Mouse (Mus musculus) neural tube, embryonic 13.5 days (tissue): Measurements from ENCODE around the gene Kif26b. TPM values are rescaled to one million over a fixed set of nuclear protein-coding genes. Genes with fewer than 3 reads are reported as not detected.
A peak's percentile ranks its signal among the peaks of the same experiment; 100 is the strongest.

ENCODE experiments used
- ATAC-seq: fragments of 200-750 bp; cut with Nextera tagmentation; 2 replicates; pipeline ENCODE4 v1.8.0; 2017; ENCODE audit warnings: low read depth, mild to moderate bottlenecking, moderate TSS enrichment, moderate library complexity
- H3K27ac ChIP-seq: fragments of 300-500 bp; sonication (generic); replicated peaks from 2 replicates; pipeline ENCODE4 v1.5.1; 2015; ENCODE audit warnings: moderate library complexity, mild to moderate bottlenecking, inconsistent platforms
- H3K27me3 ChIP-seq: fragments of 300-500 bp; sonication (generic); 2 replicates; pipeline ENCODE4 v1.6.1; 2015; ENCODE audit warnings: mild to moderate bottlenecking, inconsistent platforms
- H3K36me3 ChIP-seq: fragments of 300-500 bp; sonication (generic); 2 replicates; pipeline ENCODE4 v1.6.1; 2015; ENCODE audit warnings: mild to moderate bottlenecking, inconsistent platforms
- H3K4me1 ChIP-seq: fragments of 300-500 bp; sonication (generic); replicated peaks from 2 replicates; pipeline ENCODE4 v1.6.1; 2015; ENCODE audit warnings: inconsistent platforms
- H3K4me2 ChIP-seq: fragments of 300-500 bp; sonication (generic); 2 replicates; pipeline ENCODE4 v1.6.1; 2015; ENCODE audit warnings: inconsistent platforms, mild to moderate bottlenecking, moderate library complexity
- H3K4me3 ChIP-seq: fragments of 300-500 bp; sonication (generic); 2 replicates; pipeline ENCODE4 v1.5.1; 2015; ENCODE audit warnings: mild to moderate bottlenecking, inconsistent platforms
- H3K9ac ChIP-seq: fragments of 300-500 bp; sonication (generic); 2 replicates; pipeline ENCODE4 v1.6.1; 2015; ENCODE audit warnings: moderate library complexity, mild to moderate bottlenecking, inconsistent platforms
- H3K9me3 ChIP-seq: fragments of 300-500 bp; sonication (generic); 2 replicates; pipeline ENCODE4 v1.6.1; 2016; ENCODE audit warnings: inconsistent platforms
- WGBS: fragments of 180-500 bp; shearing (Covaris S2); methylation state at CpG from one replicate; pipeline ENCODE4 v1.1.7; 2015; 5-methylcytosine and 5-hydroxymethylcytosine counted together
- polyA plus RNA-seq: library from polyadenylated mRNA; unstranded; fragments of >200 nt; fragmentation: Nextera tagmentation; extraction: Ambion mirVana; gene quantifications from 2 replicates; pipeline ENCODE4 v1.2.1, GENCODE M21; 2015

The Kif26b gene
- polyA plus RNA-seq, 1 experiment from 2014 or later, result 10.5 TPM

DNA sequence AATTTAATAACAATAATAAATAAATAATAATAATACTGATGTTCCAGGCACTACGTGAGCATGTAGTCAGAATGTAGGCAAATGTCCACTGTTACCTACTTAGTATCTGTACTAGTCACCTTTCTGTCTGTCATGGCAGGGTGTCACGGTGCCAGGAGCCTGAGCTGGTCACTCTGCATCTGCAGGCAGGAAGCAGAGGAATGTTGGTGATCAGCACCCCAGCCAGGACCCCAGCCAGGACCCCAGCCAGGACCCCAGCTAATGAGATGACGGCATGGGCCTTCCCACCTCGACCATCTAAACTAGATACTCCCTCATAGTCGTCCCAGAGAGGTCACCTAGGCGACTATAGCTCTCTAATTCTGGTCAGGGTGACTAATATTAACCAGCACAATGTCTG lies 288.6 kb downstream of the Kif26b start:
- Histone ChIP-seq H3K4me3 (no peak overlapping the region), H3K4me2 (no peak overlapping the region), H3K27me3 (peaks cover 19% of the 10 kb centered on the region), H3K4me1 (peaks cover 29% of the 10 kb centered on the region), H3K9me3 (no peaks in the 10 kb centered on the region), H3K36me3 (no peaks in the 10 kb centered on the region), H3K9ac (no peak overlapping the region), H3K27ac (no peak overlapping the region)
- 83% methylated on average over 6 of the region's 6 CpGs for WGBS
- ATAC-seq, result no peak

DNA sequence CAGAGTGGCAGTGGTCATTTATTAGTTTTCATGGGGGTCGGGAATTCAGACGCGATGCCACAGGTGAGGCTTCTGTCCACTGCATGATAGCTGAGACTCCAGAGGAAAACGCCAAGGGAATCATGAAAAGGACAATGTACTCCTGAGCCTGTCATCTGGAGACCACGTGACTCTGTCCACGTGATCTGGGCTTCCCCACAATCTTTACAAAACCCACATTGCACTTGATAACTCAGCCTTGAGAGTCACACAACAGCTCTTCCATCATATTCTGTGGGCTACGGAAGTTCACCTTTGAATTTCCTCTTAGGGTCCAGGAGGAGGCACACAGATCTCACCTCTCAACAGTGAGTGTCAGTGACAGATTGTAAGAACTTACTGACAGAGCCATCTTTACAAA lies 290.1 kb downstream of the Kif26b start:
- Histone ChIP-seq H3K36me3 (no peaks in the 10 kb centered on the region), H3K4me3 (no peak overlapping the region), H3K9ac (no peak overlapping the region), H3K4me1 (peaks cover 29% of the 10 kb centered on the region), H3K27me3 (peaks cover 31% of the 10 kb centered on the region), H3K4me2 (no peak overlapping the region), H3K27ac (no peak overlapping the region), H3K9me3 (no peaks in the 10 kb centered on the region)
- no peak for ATAC-seq
- 86% methylated on average over 7 of the region's 7 CpGs for WGBS

DNA sequence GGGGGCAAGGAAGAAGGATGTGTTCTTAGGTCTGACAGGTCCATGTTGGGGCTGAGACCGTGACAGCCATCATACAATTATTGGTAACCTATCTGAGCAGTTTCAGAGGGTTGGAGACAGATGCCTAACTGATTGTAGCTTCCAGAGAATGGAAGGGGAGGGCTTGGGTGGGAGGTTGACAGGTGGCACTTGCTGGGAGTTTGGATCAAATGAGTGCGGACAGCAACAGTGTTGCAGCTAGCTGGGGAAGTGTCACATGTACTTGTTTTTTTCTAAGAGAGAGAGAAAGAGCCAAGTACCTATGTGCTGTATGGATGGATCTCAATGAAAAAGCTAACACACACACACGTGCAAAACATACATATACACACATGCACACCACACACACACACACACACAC lies 291.2 kb downstream of the Kif26b start:
- H3K36me3 ChIP-seq, result no peaks in the 10 kb centered on the region
- ATAC-seq, result 0 out of 2 replicates have a peak, but pooled peaks have one; percentile 30
- no peak overlapping the region for H3K4me3 ChIP-seq
- H3K27ac ChIP-seq, result no peak overlapping the region
- H3K9me3 ChIP-seq, result no peaks in the 10 kb centered on the region
- WGBS, result 91% methylated on average over 3 of the region's 3 CpGs
- H3K4me1 ChIP-seq, result peaks cover 20% of the 10 kb centered on the region
- H3K9ac ChIP-seq, result no peak overlapping the region
- H3K4me2 ChIP-seq, result no peak overlapping the region
- peaks cover 33% of the 10 kb centered on the region for H3K27me3 ChIP-seq

DNA sequence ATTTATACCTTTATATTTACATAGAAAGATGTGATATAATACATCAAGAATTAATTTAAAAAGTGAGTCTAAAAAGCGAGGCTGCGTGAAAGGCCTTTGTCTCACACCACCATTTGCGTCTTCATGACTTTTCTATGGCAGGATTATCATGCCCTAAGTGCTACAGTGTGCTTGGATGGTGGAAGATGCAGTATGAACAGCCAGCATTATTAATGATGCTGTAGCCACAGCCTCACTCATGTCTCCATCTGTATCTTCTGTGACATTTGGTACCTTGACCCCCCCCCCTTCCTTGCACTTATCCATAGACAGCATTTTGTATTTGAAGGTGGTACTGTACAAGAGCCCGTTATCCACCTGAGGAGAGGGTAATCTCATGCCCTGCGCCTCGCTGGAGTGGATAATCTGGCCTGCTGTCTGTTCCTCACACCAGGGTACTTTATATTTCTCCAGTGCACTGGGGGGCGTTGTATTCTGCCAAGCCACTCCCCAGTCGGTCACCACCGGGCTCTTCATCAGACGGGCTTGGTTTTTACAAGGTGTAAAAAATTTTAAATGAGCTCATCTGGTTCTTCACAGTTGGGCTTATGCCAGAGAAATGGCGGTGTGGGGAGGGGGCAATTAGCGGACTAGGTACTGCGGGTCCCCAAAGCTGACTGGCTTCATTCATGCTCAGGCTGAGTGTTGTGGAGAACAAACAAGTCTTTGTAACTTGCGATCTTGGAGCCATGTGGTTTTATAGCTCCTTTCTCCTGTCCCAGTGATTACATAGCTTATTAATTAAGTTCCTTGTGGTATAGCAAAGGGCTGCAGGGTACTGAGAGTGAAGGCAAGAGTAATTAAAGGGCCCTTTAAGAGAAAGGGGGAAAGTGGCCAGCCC lies 291.9 kb downstream of the Kif26b start:
- H3K9ac ChIP-seq, result no peak overlapping the region
- ATAC-seq, result peak; percentile 83
- no peak overlapping the region for H3K4me2 ChIP-seq
- peaks cover 27% of the 10 kb centered on the region for H3K4me1 ChIP-seq
- H3K9me3 ChIP-seq, result no peaks in the 10 kb centered on the region
- WGBS, result 38% methylated on average over 14 of the region's 14 CpGs
- peaks cover 33% of the 10 kb centered on the region for H3K27me3 ChIP-seq
- H3K4me3 ChIP-seq, result no peak overlapping the region
- 0 out of 2 replicates have a peak overlapping the region, but pooled peaks have one; percentile 9 for H3K27ac ChIP-seq
- no peaks in the 10 kb centered on the region for H3K36me3 ChIP-seq

DNA sequence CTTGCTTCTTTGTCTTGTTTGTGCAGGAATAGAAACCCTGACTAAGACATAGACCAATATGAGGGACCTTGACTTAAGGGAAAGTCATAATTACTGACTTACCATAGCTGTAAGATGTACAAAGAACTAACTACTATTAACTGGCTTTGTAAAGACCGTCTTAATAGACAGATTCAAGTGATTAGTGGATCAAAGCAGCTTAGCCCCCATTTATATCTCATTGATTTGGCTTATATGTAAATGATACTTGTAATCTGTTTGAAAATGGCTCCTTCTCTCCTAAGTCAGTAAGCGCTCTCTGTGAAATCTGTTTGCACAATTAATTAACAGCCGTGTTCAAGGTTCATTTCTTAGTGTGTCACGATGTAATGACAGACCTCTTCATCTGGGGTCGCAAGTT lies 295.9 kb downstream of the Kif26b start:
- no peak for ATAC-seq
- no peak overlapping the region for H3K27ac ChIP-seq
- peaks cover 24% of the 10 kb centered on the region for H3K27me3 ChIP-seq

DNA sequence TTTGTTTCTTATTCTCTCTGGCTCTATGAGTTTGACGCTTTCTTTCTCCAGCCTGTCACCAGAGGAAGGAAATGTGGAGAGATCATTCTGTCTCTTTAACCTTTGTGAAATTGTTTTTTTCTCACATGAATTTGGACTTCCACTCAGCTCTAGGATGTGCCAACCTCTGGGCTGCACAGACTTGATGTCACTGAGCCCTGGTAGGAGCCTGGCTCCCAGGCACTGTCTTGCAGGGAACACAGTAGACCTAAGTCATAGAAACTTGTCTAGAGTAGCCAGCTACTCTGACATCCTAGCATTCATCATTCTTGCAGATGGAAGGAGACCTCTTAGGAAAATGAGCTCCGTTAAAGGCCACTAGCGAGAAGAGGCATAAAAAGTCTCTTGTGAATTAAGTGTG lies 298.3 kb downstream of the Kif26b start:
- Histone ChIP-seq H3K27ac (no peak overlapping the region), H3K4me3 (no peak overlapping the region), H3K27me3 (peaks cover 14% of the 10 kb centered on the region; the same call in 1 of the 2 replicates), H3K4me1 (peaks cover 17% of the 10 kb centered on the region), H3K4me2 (no peak overlapping the region), H3K36me3 (no peaks in the 10 kb centered on the region), H3K9me3 (no peaks in the 10 kb centered on the region), H3K9ac (no peak overlapping the region)
- ATAC-seq, result no peak; the same call in 1 of the 2 replicates
- WGBS, result 62% methylated on average over 3 of the region's 3 CpGs

More for the DNA sequence above, 295.9 kb downstream of the Kif26b start:
- no peaks in the 10 kb centered on the region for H3K36me3 ChIP-seq
- no peak overlapping the region for H3K4me2 ChIP-seq
- no peaks in the 10 kb centered on the region for H3K9me3 ChIP-seq
- peaks cover 37% of the 10 kb centered on the region for H3K4me1 ChIP-seq
- no peak overlapping the region for H3K4me3 ChIP-seq
- H3K9ac ChIP-seq, result no peak overlapping the region
- WGBS, result 73% methylated on average over 5 of the region's 5 CpGs

DNA sequence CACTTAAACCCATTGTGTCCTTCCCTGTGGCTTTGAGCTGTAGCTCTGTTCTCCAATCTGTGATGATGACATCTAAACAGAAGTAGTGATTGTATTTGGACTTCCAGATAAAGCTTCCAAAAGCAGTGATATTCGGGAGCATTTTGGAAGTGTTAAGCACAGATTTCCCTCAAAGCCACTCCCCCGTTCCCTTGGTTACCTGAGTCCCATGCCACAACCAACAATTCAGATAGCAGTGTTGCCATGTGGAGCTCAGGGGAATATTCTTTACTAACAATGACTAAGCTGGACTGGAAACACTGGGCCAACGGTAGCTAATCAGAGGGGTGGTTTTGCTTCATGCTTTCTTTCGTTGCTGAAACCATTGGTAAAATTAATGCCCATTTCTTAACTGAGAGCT lies 300.5 kb downstream of the Kif26b start:
- Histone ChIP-seq H3K27me3 (no peaks in the 10 kb centered on the region), H3K27ac (no peak overlapping the region), H3K9me3 (no peaks in the 10 kb centered on the region), H3K36me3 (no peaks in the 10 kb centered on the region), H3K4me1 (peaks cover 17% of the 10 kb centered on the region), H3K4me2 (no peak overlapping the region), H3K4me3 (no peak overlapping the region), H3K9ac (no peak overlapping the region)
- ATAC-seq, result no peak
- WGBS, result 79% methylated on average over 4 of the region's 4 CpGs

DNA sequence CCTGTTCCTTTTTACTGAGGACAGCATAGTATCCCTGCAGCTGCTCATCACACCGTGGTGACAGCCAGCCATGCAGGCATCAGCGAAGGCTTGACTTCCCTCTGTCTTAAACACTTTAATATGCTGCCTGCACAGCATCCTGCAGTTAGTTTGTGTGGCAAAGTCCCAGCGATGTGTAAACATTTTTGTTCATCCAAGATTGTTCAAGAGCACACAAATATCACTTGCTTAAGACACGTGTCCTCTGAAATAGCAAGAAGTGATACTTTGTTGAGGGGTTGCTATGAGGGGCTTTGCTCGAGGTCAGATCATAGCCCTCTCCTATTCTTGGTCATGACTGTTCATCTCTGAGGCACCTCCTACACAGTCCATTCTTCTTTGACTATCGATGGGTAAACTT lies 303.6 kb downstream of the Kif26b start:
- no peak overlapping the region for H3K4me3 ChIP-seq
- no peaks in the 10 kb centered on the region for H3K27me3 ChIP-seq
- no peaks in the 10 kb centered on the region for H3K9me3 ChIP-seq
- H3K4me2 ChIP-seq, result no peak overlapping the region
- no peak overlapping the region for H3K9ac ChIP-seq
- 0 out of 2 replicates have a peak, but pooled peaks cover 5% of the 10 kb centered on the region for H3K4me1 ChIP-seq
- 80% methylated on average over 6 of the region's 6 CpGs for WGBS
- no peak overlapping the region for H3K27ac ChIP-seq
- no peaks in the 10 kb centered on the region for H3K36me3 ChIP-seq
- no peak for ATAC-seq

DNA sequence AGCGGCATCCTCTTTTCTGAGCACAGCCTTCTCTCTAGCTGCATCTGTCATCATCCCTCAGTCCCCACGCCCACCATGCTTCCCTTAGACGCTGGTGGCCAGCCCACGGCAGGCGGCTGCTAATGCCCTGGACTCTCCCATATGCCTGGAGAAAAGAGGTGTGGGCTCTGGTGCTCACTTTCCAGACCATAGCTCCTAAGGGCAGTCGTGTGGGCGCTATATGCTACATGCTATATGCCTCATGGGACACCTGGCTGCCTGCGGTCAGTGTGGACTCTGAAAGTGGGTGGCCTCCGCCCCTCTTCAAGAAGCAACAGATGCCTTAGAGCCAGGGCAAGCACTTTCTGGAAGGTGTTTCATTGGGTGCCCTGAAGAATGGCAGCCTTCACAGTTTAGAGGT lies 306.9 kb downstream of the Kif26b start:
- H3K27ac ChIP-seq, result no peak overlapping the region
- 0 out of 2 replicates have a peak, but pooled peaks cover 4% of the 10 kb centered on the region for H3K4me1 ChIP-seq
- H3K4me3 ChIP-seq, result no peak overlapping the region
- no peaks in the 10 kb centered on the region for H3K9me3 ChIP-seq
- H3K4me2 ChIP-seq, result no peak overlapping the region
- H3K9ac ChIP-seq, result no peak overlapping the region
- WGBS, result 84% methylated on average over 9 of the region's 9 CpGs
- no peaks in the 10 kb centered on the region for H3K36me3 ChIP-seq
- no peaks in the 10 kb centered on the region for H3K27me3 ChIP-seq
- no peak for ATAC-seq

DNA sequence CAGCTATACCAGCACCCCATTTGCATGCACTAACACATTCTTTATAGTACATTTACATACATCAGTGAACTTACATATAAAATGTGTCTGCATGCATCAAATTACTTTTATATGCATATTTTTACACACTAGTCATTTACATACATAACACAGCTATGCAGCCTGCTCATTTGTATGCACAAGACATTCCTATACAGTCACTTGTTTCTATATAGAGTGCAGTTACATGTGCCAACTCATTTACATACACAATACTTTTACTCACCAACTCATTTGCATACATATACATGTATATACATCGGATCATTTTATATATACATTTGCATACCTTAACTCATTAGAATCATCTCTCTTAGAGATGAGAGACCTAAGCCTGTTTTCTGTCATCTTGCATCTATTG lies 308.1 kb downstream of the Kif26b start:
- ATAC-seq, result no peak
- no peaks in the 10 kb centered on the region for H3K9me3 ChIP-seq
- no peaks in the 10 kb centered on the region for H3K36me3 ChIP-seq
- 0 out of 2 replicates have a peak, but pooled peaks cover 4% of the 10 kb centered on the region for H3K4me1 ChIP-seq
- no peak overlapping the region for H3K9ac ChIP-seq
- H3K4me3 ChIP-seq, result no peak overlapping the region
- H3K4me2 ChIP-seq, result no peak overlapping the region
- WGBS, result 70% methylated on average over 1 of the region's 1 CpGs
- H3K27ac ChIP-seq, result no peak overlapping the region
- H3K27me3 ChIP-seq, result no peaks in the 10 kb centered on the region

DNA sequence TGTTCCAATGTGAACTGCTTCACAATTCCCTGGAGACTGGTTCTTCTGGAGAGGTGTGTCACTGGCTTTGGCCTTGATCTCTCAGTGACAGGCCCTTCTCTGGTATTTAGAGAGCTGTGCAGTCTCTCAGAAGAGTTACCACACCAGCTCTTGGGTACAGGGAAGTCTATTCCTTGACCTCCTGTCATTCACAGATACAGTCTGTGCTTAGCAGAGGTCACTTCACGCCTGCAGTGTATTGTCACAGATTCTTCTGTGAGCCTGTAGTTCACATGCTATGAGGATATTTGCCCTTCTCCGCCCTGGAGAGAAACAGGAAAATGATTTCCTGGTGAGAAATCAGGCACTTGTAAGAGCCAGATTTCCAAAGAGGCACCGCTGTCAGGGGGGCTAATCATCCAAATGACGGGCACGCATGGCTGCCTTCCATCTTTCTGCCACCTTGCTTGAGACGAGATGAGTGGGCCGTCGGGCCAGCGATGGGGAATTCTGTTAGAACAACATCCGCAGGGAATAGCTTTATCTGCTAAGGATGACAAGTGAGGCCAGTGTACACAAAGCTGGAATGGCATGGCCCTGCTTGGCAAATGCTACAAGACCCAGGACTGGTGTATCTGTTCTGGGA lies 309.9 kb downstream of the Kif26b start:
- 73% methylated on average over 10 of the region's 10 CpGs for WGBS

DNA sequence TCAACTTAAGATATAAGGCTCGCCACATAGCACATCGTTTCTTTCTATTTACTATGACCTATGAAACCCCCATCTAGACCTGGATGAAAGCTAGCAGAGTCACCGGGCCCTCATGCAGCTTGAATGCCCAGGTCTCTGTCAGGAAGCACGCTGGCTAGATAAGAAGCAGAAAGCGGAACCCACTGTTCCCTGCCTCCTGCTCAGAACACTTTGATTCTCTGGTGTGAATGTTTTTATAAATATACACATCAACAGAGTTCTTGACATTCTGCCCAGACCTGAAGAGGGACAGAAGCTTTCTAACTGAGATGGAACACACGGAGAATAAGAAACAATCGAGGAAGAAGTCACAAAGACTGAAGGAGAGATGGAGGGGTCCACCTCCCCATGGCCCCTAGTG lies 311.4 kb downstream of the Kif26b start:
- Histone ChIP-seq H3K4me3 (no peak overlapping the region), H3K4me2 (no peak overlapping the region), H3K9ac (no peak overlapping the region), H3K36me3 (no peaks in the 10 kb centered on the region), H3K27me3 (no peaks in the 10 kb centered on the region), H3K27ac (no peak overlapping the region), H3K4me1 (0 out of 2 replicates have a peak, but pooled peaks cover 4% of the 10 kb centered on the region), H3K9me3 (no peaks in the 10 kb centered on the region)
- no peak for ATAC-seq
- 89% methylated on average over 7 of the region's 7 CpGs for WGBS

More for the DNA sequence above, 309.9 kb downstream of the Kif26b start:
- no peak overlapping the region for H3K4me3 ChIP-seq
- H3K27ac ChIP-seq, result no peak overlapping the region
- no peak; the same call in 1 of the 2 replicates for ATAC-seq
- H3K4me2 ChIP-seq, result no peak overlapping the region
- no peaks in the 10 kb centered on the region for H3K27me3 ChIP-seq
- no peak overlapping the region for H3K9ac ChIP-seq
- 0 out of 2 replicates have a peak, but pooled peaks cover 4% of the 10 kb centered on the region for H3K4me1 ChIP-seq
- no peaks in the 10 kb centered on the region for H3K9me3 ChIP-seq
- H3K36me3 ChIP-seq, result no peaks in the 10 kb centered on the region
